In genomic region chr17:46980050-46980449, GRCm38 (mm10) we compare ENCODE assay signal across 30 mouse cellular contexts.
"Had no signal": no experiment of that assay in that cellular context is flagged by ENCODE, and none has a peak within 500 bp of the region (broad histone marks: within the 10 kb centered on the region; RNA-seq: fewer than 3 reads in every experiment).

No protein-coding gene starts in this region.

- H3K4me1 ChIP-seq: heart, embryonic 12.5 days; heart, embryonic 13.5 days; heart, embryonic 15.5 days; hindbrain, embryonic 10.5 days; hindbrain, embryonic 12.5 days; hindbrain, embryonic 13.5 days; hindbrain, embryonic 15.5 days; intestine, embryonic 15.5 days; kidney, embryonic 15.5 days had no signal

- H3K27me3 ChIP-seq: heart, embryonic 12.5 days; heart, embryonic 13.5 days; heart, embryonic 15.5 days; hindbrain, embryonic 12.5 days; hindbrain, embryonic 13.5 days; hindbrain, embryonic 15.5 days; intestine, embryonic 15.5 days; kidney, embryonic 15.5 days had no signal

- DNase-seq: heart, postnatal 10 days; heart, postnatal 14 days; heart, postnatal 36 days; heart, postnatal 4 days; kidney, adult 11 months; kidney, adult 18-20 months; kidney, adult 2 months; kidney, adult 8-10 months; kidney, adult 9 months; kidney, postnatal 10 days; kidney, postnatal 14 days; kidney, postnatal 25 days; kidney, postnatal 36 days; kidney, postnatal 4 days; layer of hippocampus, adult 9-11 months; layer of hippocampus, postnatal 36 days had no signal

- H3K27ac ChIP-seq: heart, embryonic 13.5 days; heart, embryonic 15.5 days; hindbrain, embryonic 10.5 days; hindbrain, embryonic 12.5 days; hindbrain, embryonic 13.5 days; hindbrain, embryonic 14.5 days; hindbrain, embryonic 15.5 days; hindbrain, postnatal 0 days; intestine, embryonic 15.5 days; kidney, embryonic 15.5 days; kidney, postnatal 0 days; layer of hippocampus, adult 2 months; left cerebral cortex, adult 2 months had no signal

- H3K9ac ChIP-seq: heart, embryonic 12.5 days; heart, embryonic 13.5 days; heart, embryonic 15.5 days; hindbrain, embryonic 12.5 days; hindbrain, embryonic 13.5 days; hindbrain, embryonic 14.5 days; hindbrain, embryonic 15.5 days; intestine, embryonic 15.5 days; kidney, embryonic 15.5 days had no signal

- H3K4me3 ChIP-seq: heart, embryonic 12.5 days; heart, embryonic 13.5 days; heart, embryonic 15.5 days; hindbrain, embryonic 10.5 days; hindbrain, embryonic 12.5 days; hindbrain, embryonic 13.5 days; hindbrain, embryonic 15.5 days; intestine, embryonic 15.5 days; kidney, embryonic 15.5 days; layer of hippocampus, adult 2 months; left cerebral cortex, adult 2 months had no signal
